Mouse (Mus musculus): ENCODE results near the gene Ube2i. TPM values are rescaled to one million over a fixed set of nuclear protein-coding genes. Genes with fewer than 3 reads are reported as not detected.

Gene Ube2i
- polyA plus RNA-seq (2012; rRNA removed): 253 and 255 TPM in 2 replicates

DNA sequence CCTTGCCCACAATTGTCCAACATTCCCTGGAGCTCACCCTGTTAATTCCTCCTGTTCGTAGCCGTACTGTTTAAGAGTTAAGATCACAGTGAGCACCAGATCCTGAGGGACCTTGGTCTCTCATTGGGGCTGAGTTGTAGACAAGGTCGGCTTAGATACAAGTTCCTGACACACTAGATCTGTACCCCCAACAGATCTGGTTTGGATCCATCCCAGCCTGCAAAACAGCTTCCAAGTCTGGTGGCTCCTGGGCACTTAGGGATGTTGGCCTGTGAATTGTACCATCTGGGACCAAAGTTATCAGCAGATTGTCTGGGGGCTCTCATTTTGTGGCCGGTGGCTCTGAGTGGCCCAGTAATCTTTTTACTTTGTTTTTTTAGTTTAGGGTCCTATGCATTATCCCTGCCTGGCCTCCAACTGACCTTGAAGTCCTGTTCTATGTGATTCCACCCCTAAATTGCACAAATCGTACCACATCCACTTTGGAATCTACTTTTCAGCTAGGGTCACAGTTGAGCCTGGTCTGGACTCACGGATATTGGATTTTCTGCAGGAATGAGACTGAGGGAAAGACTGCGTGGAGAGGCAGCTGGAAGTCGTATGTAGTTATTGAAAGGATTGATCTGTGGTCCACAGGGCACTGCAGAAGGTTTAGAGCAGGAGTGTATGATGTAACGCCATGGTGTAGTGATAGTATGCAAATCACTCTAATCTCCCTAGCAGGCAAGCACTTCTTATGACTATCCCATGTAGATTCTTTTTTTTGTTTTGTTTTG, at the start of gene Ube2i:
Ube2i (minus strand) TSS at position 52 of the 776 bp plus-strand sequence.
- 28% methylated on average over 9 of the region's 9 CpGs for WGBS
- no peak for TF ChIP-seq POLR2A (IDR thresholded peaks at IDR 0.05; ENCODE audit: borderline replicate concordance, insufficient read depth, low read length)
- no peak for TF ChIP-seq CTCF (IDR thresholded peaks at IDR 0.05; ENCODE audit: borderline replicate concordance, insufficient read depth, low read depth, low read length)
- Histone ChIP-seq H3K4me3 (replicated peaks; ENCODE audit: insufficient read depth, low read depth, low read length) (peak within 1 kb of the TSS; percentile 63), H3K4me1 (ENCODE audit: control insufficient read depth, insufficient read depth, low read length) (peaks cover 7% of the 10 kb centered on the region; the same call in 1 of the 2 replicates), H3K27me3 (ENCODE audit: control insufficient read depth, insufficient read depth, low read length) (no peaks in the 10 kb centered on the region), H3K27ac (ENCODE audit: insufficient read depth, low read length) (peak within 1 kb of the TSS; percentile 94)
- DNase-seq: no peak

DNA sequence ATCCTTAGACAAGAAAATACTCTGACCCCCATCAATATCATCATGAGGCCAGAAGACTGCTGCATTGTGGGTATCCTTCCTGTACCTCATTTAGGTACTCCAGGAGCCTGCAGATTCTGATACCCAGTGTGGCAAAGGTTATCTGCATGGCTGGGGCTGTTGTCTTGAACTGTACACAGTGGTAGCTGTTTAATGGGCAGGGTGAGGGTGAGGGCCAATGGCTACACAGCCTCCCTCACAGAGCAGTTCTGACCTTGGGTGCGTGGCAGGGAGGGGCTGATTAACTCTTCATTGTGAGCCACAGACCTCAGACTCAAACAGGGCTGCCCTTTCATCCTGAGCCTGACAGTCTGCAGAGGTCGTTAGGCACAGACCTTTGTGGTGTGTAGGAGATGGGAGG, 48.5 kb upstream of the Ube2i start:
- no peaks in the 10 kb centered on the region for H3K27me3 ChIP-seq (ENCODE audit: control insufficient read depth, insufficient read depth, low read length)
- no peak for DNase-seq
- no peak overlapping the region for H3K4me3 ChIP-seq (replicated peaks; ENCODE audit: insufficient read depth, low read depth, low read length)
- 24% methylated on average over 2 of the region's 2 CpGs for WGBS
- H3K4me1 ChIP-seq (ENCODE audit: control insufficient read depth, insufficient read depth, low read length): no peaks in the 10 kb centered on the region
- TF ChIP-seq CTCF (IDR thresholded peaks at IDR 0.05; ENCODE audit: borderline replicate concordance, insufficient read depth, low read depth, low read length) (no peak), POLR2A (IDR thresholded peaks at IDR 0.05; ENCODE audit: borderline replicate concordance, insufficient read depth, low read length) (no peak)
- no peak overlapping the region for H3K27ac ChIP-seq (ENCODE audit: insufficient read depth, low read length)

DNA sequence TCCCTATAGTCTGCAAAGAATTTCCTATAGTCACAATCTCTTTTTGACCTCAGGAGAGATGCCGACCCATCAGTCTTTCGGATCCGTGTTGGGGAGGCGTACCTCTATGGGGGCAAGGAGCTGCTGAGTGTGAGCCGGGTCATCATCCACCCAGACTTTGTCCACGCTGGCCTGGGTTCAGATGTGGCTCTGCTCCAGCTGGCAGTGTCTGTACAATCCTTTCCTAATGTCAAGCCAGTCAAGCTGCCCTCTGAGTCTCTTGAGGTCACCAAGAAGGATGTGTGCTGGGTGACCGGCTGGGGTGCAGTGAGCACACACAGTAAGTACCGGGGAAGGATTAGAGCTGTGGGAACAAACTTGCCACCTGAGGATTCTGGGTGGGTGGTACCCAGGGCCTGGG, 46.4 kb upstream of the Ube2i start:
- H3K27me3 ChIP-seq (ENCODE audit: control insufficient read depth, insufficient read depth, low read length): no peaks in the 10 kb centered on the region
- H3K27ac ChIP-seq (ENCODE audit: insufficient read depth, low read length): no peak overlapping the region
- no peak overlapping the region for H3K4me3 ChIP-seq (replicated peaks; ENCODE audit: insufficient read depth, low read depth, low read length)
- no peaks in the 10 kb centered on the region for H3K4me1 ChIP-seq (ENCODE audit: control insufficient read depth, insufficient read depth, low read length)
- 69% methylated on average over 8 of the region's 8 CpGs for WGBS
- TF ChIP-seq POLR2A (IDR thresholded peaks at IDR 0.05; ENCODE audit: borderline replicate concordance, insufficient read depth, low read length) (no peak), CTCF (IDR thresholded peaks at IDR 0.05; ENCODE audit: borderline replicate concordance, insufficient read depth, low read depth, low read length) (no peak)
- no peak for DNase-seq

DNA sequence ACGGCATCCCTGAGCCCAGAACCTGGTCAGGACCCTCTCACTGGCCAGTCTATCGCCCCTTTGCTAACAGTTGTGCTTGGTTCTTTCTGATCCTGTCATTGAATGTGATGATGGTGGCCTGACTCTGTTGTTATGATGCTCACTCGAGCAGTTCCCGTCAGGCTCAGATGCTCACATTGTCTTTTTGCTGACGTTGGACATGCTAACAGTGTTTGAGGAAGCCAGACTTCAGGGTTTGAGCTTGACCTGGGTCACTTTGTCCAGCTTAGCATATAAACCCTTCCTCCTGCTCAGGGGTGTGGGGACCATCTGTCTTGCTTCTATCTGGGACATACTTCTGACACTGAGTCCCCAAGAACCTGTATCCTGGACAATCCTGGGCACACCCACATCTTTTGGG, 43.9 kb upstream of the Ube2i start, which contains the start of gene Prss29:
Prss29 (plus strand) TSS at position 301 of the 400 bp plus-strand sequence.
- 67% methylated on average over 5 of the region's 5 CpGs for WGBS
- TF ChIP-seq POLR2A (IDR thresholded peaks at IDR 0.05; ENCODE audit: borderline replicate concordance, insufficient read depth, low read length): no peak
- no peak for TF ChIP-seq CTCF (IDR thresholded peaks at IDR 0.05; ENCODE audit: borderline replicate concordance, insufficient read depth, low read depth, low read length)
- H3K27me3 ChIP-seq (ENCODE audit: control insufficient read depth, insufficient read depth, low read length): no peaks in the 10 kb centered on the region

DNA sequence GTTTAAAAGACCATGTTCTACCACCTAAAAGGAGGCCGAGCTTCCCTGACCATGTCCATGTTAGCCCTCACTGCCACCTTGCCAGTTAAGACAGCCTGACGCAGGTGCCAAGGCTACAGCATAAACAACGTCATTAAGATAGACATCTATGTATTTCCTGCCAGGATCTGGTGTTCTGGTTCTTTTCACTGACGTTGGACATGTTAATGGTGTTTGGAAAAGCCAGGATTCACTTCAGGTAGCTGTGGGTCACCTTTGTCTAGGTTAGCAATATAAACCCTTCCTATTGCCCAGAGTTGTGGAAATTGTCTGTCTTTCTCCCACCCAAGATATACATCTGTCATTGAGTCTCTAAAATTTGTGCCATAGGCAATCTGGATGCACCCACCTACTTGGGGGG, 33.9 kb upstream of the Ube2i start, which contains the start of gene Prss28:
Prss28 (plus strand) TSS at position 301 of the 400 bp plus-strand sequence.
- H3K4me3 ChIP-seq (replicated peaks; ENCODE audit: insufficient read depth, low read depth, low read length): no peak within 1 kb of the TSS
- TF ChIP-seq POLR2A (IDR thresholded peaks at IDR 0.05; ENCODE audit: borderline replicate concordance, insufficient read depth, low read length) (no peak), CTCF (IDR thresholded peaks at IDR 0.05; ENCODE audit: borderline replicate concordance, insufficient read depth, low read depth, low read length) (no peak)
- 61% methylated on average over 4 of the region's 4 CpGs for WGBS
- no peak within 1 kb of the TSS for H3K27ac ChIP-seq (ENCODE audit: insufficient read depth, low read length)
- H3K27me3 ChIP-seq (ENCODE audit: control insufficient read depth, insufficient read depth, low read length): no peaks in the 10 kb centered on the region
- H3K4me1 ChIP-seq (ENCODE audit: control insufficient read depth, insufficient read depth, low read length): no peaks in the 10 kb centered on the region
- no peak for DNase-seq

More for the DNA sequence above, 43.9 kb upstream of the Ube2i start, which contains the start of gene Prss29:
- H3K4me1 ChIP-seq (ENCODE audit: control insufficient read depth, insufficient read depth, low read length): no peaks in the 10 kb centered on the region
- DNase-seq: no peak
- no peak within 1 kb of the TSS for H3K27ac ChIP-seq (ENCODE audit: insufficient read depth, low read length)
- H3K4me3 ChIP-seq (replicated peaks; ENCODE audit: insufficient read depth, low read depth, low read length): no peak within 1 kb of the TSS

DNA sequence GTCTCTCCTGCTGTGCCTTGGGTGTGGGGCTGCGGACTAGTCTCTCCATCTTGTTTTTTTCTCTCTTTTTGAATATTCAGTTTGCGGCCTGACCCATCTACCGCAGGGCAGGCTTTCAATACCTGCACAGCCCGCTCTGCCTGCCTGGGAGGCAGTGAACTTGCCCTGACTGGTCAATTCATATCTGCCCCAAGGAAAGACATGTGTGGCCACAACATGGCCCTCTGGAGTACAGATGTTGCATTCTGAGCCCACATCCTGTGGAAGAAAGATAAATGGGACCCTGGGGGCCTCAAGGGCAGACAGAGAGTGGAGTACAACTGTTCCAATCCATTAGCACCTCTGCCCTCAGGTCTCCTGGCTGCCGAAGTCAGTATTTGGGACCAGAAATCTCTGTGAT, 23.7 kb upstream of the Ube2i start, which contains the start of gene Prss34:
Prss34 (plus strand) TSS at position 301 of the 400 bp plus-strand sequence.
- H3K4me3 ChIP-seq (replicated peaks; ENCODE audit: insufficient read depth, low read depth, low read length): no peak within 1 kb of the TSS
- H3K27me3 ChIP-seq (ENCODE audit: control insufficient read depth, insufficient read depth, low read length): no peaks in the 10 kb centered on the region; the same call in 1 of the 2 replicates
- H3K27ac ChIP-seq (ENCODE audit: insufficient read depth, low read length): no peak within 1 kb of the TSS
- no peaks in the 10 kb centered on the region for H3K4me1 ChIP-seq (ENCODE audit: control insufficient read depth, insufficient read depth, low read length)
- no peak for TF ChIP-seq CTCF (IDR thresholded peaks at IDR 0.05; ENCODE audit: borderline replicate concordance, insufficient read depth, low read depth, low read length)
- DNase-seq: no peak
- 82% methylated on average over 5 of the region's 5 CpGs for WGBS

DNA sequence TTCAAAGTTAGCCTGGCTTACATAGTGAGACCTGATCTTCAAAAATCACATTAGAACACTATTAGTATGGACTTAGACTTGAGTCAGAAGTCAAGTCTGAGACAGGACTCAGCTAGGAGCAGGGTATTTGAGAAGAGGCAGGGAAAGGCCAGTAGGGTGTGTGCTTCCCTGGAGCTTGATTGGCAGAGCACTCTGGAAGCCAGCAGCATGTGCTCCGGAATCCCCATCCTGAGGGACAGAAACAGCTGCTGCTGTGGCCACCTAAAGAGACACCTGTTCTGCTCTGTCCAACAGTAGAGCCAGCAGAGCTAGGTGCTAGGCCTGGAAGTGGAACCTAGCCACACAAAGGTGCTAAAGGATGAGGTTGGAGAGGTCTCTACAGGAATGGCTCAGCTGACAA, 19.7 kb upstream of the Ube2i start:
- no peaks in the 10 kb centered on the region for H3K4me1 ChIP-seq (ENCODE audit: control insufficient read depth, insufficient read depth, low read length)
- no peak for DNase-seq
- WGBS: 33% methylated on average over 1 of the region's 1 CpGs
- TF ChIP-seq CTCF (IDR thresholded peaks at IDR 0.05; ENCODE audit: borderline replicate concordance, insufficient read depth, low read depth, low read length) (no peak), POLR2A (IDR thresholded peaks at IDR 0.05; ENCODE audit: borderline replicate concordance, insufficient read depth, low read length) (no peak)
- no peak overlapping the region for H3K4me3 ChIP-seq (replicated peaks; ENCODE audit: insufficient read depth, low read depth, low read length)
- H3K27ac ChIP-seq (ENCODE audit: insufficient read depth, low read length): no peak overlapping the region
- no peaks in the 10 kb centered on the region for H3K27me3 ChIP-seq (ENCODE audit: control insufficient read depth, insufficient read depth, low read length)

DNA sequence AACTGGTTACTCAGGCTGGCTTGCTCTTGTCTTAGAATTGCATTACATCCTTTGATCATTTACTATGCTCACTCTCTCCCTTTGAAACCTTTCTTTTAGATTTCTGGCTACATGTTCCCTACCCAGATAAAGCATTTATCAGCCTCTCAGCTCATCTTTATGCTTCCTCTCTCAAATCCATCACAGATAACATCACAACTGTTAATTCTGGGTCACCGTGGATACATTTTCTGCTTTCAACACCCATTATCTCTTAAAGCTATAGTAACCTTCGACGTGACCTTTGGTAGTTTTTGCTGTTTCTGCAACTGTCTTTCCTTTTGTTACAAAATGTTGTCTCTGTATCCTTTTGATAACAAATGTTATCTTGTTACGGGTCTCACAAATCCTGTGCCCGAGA, 19.1 kb upstream of the Ube2i start:
- DNase-seq: no peak
- TF ChIP-seq CTCF (IDR thresholded peaks at IDR 0.05; ENCODE audit: borderline replicate concordance, insufficient read depth, low read depth, low read length) (no peak), POLR2A (IDR thresholded peaks at IDR 0.05; ENCODE audit: borderline replicate concordance, insufficient read depth, low read length) (no peak)
- Histone ChIP-seq H3K27ac (ENCODE audit: insufficient read depth, low read length) (no peak overlapping the region), H3K4me1 (ENCODE audit: control insufficient read depth, insufficient read depth, low read length) (no peaks in the 10 kb centered on the region), H3K4me3 (replicated peaks; ENCODE audit: insufficient read depth, low read depth, low read length) (no peak overlapping the region), H3K27me3 (ENCODE audit: control insufficient read depth, insufficient read depth, low read length) (no peaks in the 10 kb centered on the region)
- WGBS: 87% methylated on average over 5 of the region's 5 CpGs
